In the genomic region with DNA sequence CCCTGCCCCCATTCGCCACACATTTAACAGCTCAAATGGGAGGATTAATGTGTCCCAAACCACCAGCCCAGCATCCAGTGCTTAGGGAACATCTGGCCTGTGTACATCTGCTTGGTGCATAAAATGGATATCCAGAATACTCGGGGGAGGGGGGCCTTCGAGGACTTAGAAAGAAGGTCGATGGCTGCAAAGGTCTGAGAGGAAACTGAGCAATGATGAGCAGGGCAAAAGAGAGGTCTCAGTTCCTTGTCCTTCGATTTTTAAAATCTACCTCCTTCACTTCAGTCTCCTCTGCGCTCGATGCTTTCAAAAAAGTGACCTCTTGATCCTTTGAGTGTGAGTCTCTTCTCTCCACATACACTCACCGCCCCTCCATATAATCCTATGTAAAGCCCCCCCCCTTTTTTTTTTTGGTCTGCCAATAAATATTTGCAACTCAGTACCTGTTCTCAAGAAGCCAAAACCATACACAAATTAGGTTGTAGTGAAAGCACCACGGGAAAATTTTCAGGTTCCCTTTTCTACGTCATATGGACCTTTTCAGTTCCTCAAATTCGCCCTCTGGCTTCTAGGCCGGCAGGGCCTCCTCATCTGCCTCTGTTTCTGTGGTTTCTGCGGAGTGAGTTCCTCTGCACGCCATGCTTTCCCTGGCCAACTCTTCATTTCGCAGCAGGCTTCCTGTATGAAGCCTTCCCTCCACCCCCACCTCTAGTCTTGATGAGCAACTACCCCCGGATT, we compare ENCODE assay signal across 8 mouse cellular contexts. TPM values are rescaled to one million over a fixed set of nuclear protein-coding genes. Genes with fewer than 3 reads are reported as not detected.
DNase-seq lines count a peak whose midpoint lies in the region; ATAC-seq lines count a peak whose summit lies in the region.

No protein-coding gene starts in this region.

- peak overlapping the region; percentile 79 for H3K4me2 ChIP-seq in heart, embryonic 15.5 days
- H3K4me2 ChIP-seq in liver, embryonic 16.5 days (ENCODE audit: low read depth, low read length): peak overlapping the region; percentile 88

- peaks cover 3% of the 10 kb centered on the region; the same call in 1 of the 2 replicates for H3K36me3 ChIP-seq in heart, embryonic 15.5 days
- peaks cover 2% of the 10 kb centered on the region; the same call in 1 of the 2 replicates for H3K36me3 ChIP-seq in liver, embryonic 16.5 days (ENCODE audit: control insufficient read depth, insufficient read depth)

- peak overlapping the region; percentile 82 for H3K4me3 ChIP-seq in heart, embryonic 15.5 days
- H3K4me3 ChIP-seq in liver, embryonic 16.5 days (ENCODE audit: low read depth, low read length): peak overlapping the region; percentile 77

- peak overlapping the region; percentile 68 for H3K9ac ChIP-seq in heart, embryonic 15.5 days
- H3K9ac ChIP-seq in liver, embryonic 16.5 days (ENCODE audit: low read depth, low read length): peak overlapping the region; percentile 73

- DNase-seq in cerebellum, adult 8-10 months: no peak
- DNase-seq in lung, adult 18-20 months: peak; percentile 62 to 74
- DNase-seq in lung, postnatal 14 days: no peak
- no peak for DNase-seq in thymus, postnatal 36 days

- H3K27ac ChIP-seq in heart, embryonic 15.5 days: peak overlapping the region; percentile 91
- peak overlapping the region; percentile 91 for H3K27ac ChIP-seq in liver, embryonic 16.5 days (ENCODE audit: low read length)

- H3K27me3 ChIP-seq in heart, embryonic 15.5 days: no peaks in the 10 kb centered on the region
- no peaks in the 10 kb centered on the region for H3K27me3 ChIP-seq in liver, embryonic 16.5 days (ENCODE audit: control insufficient read depth, insufficient read depth, low read depth, low read length)

- peaks cover 12% of the 10 kb centered on the region for H3K4me1 ChIP-seq in heart, embryonic 15.5 days (replicated peaks)
- H3K4me1 ChIP-seq in liver, embryonic 16.5 days (ENCODE audit: control insufficient read depth, low read depth, low read length): peaks cover 15% of the 10 kb centered on the region

- no peaks in the 10 kb centered on the region for H3K9me3 ChIP-seq in heart, embryonic 15.5 days (replicated peaks)
- H3K9me3 ChIP-seq in liver, embryonic 16.5 days (replicated peaks; ENCODE audit: control insufficient read depth, low read length): no peaks in the 10 kb centered on the region

- ATAC-seq in cerebellum, adult (ENCODE audit: insufficient number of reproducible peaks, low FRiP score, low TSS enrichment): peak; percentile 26; the same call in 1 of the 2 replicates
- peak; percentile 23 for ATAC-seq in heart, embryonic 15.5 days (replicated peaks; ENCODE audit: insufficient number of reproducible peaks, insufficient read depth, low FRiP score, low read depth)
- ATAC-seq in liver, embryonic 16.5 days (ENCODE audit: low read depth): peak; percentile 2
- ATAC-seq in neutrophil, adult 5-6 weeks (ENCODE audit: extremely low read depth, insufficient number of reproducible peaks, low FRiP score, poor library complexity, severe bottlenecking): peak; percentile 79

- WGBS in heart, embryonic 15.5 days: 27% methylated on average over 16 of the region's 16 CpGs
- 12% methylated on average over 16 of the region's 16 CpGs for WGBS in liver, embryonic 16.5 days (ENCODE audit: insufficient replicate concordance)

RNA-seq across cellular contexts. Expression of gene Cnpy3, which starts 0.8 kb away (rescaled TPM):
- 43.1 and 55.5 TPM in 2 replicates for polyA plus RNA-seq in heart, embryonic 15.5 days (2015; fragmentation: Nextera tagmentation; extraction: Ambion mirVana)
- 24.7 TPM in 2 replicates for polyA plus RNA-seq in liver, embryonic 16.5 days (2015; fragmentation: Nextera tagmentation; extraction: Ambion mirVana)
- total RNA-seq in neutrophil, adult 5-6 weeks (2017): 104 and 105 TPM in 2 replicates

RNA-seq across cellular contexts. Expression of gene Ptcra, which starts 12.3 kb away (rescaled TPM):
- polyA plus RNA-seq in heart, embryonic 15.5 days (2015; fragmentation: Nextera tagmentation; extraction: Ambion mirVana): 2.9 and 25.2 TPM in 2 replicates
- 0.13 and 0.16 TPM in 2 replicates for polyA plus RNA-seq in liver, embryonic 16.5 days (2015; fragmentation: Nextera tagmentation; extraction: Ambion mirVana)
- total RNA-seq in neutrophil, adult 5-6 weeks (2017): 0.35 and 0.74 TPM in 2 replicates

RNA-seq across cellular contexts. Expression of gene 2310039H08Rik, which starts 21.2 kb away (rescaled TPM):
- polyA plus RNA-seq in heart, embryonic 15.5 days (2015; fragmentation: Nextera tagmentation; extraction: Ambion mirVana): 49.5 and 51.5 TPM in 2 replicates
- polyA plus RNA-seq in liver, embryonic 16.5 days (2015; fragmentation: Nextera tagmentation; extraction: Ambion mirVana): 56.1 and 56.6 TPM in 2 replicates
- total RNA-seq in neutrophil, adult 5-6 weeks (2017): 4.8 and 5.6 TPM in 2 replicates

RNA-seq across cellular contexts. Expression of gene Gnmt, which starts 22.3 kb away (rescaled TPM):
- polyA plus RNA-seq in heart, embryonic 15.5 days (2015; fragmentation: Nextera tagmentation; extraction: Ambion mirVana): 1.2 and 1.8 TPM in 2 replicates
- polyA plus RNA-seq in liver, embryonic 16.5 days (2015; fragmentation: Nextera tagmentation; extraction: Ambion mirVana): 112 and 152 TPM in 2 replicates
- total RNA-seq in neutrophil, adult 5-6 weeks (2017): 1.3 and 1.5 TPM in 2 replicates

RNA-seq across cellular contexts. Expression of gene Rpl7l1, which starts 31.2 kb away (rescaled TPM):
- 86.3 and 93.7 TPM in 2 replicates for polyA plus RNA-seq in heart, embryonic 15.5 days (2015; fragmentation: Nextera tagmentation; extraction: Ambion mirVana)
- polyA plus RNA-seq in liver, embryonic 16.5 days (2015; fragmentation: Nextera tagmentation; extraction: Ambion mirVana): 68.9 and 72.2 TPM in 2 replicates
- total RNA-seq in neutrophil, adult 5-6 weeks (2017): 61.3 and 62.4 TPM in 2 replicates

Comparison
In these comparisons a context has a peak if more than half of its experiments do, and no peak if none do; other contexts are left out.
1. DNase-seq: peak in lung, adult 18-20 months (2 of 2); none in cerebellum, adult 8-10 months (single experiment), lung, postnatal 14 days (single experiment) and thymus, postnatal 36 days (0 of 2).
2. ATAC-seq: peak in every context shown above with its lines; median percentile 79 in neutrophil, adult 5-6 weeks; 26 in cerebellum, adult; 23 in heart, embryonic 15.5 days; 2 in liver, embryonic 16.5 days.